Mouse (Mus musculus) intestine, embryonic 15.5 days (tissue): ENCODE measurements around the gene Atp5s. TPM values are rescaled to one million over a fixed set of nuclear protein-coding genes. Genes with fewer than 3 reads are reported as not detected.

Experiments
- ATAC-seq: fragments of 200-750 bp; cut with Nextera tagmentation; 2 replicates; pipeline ENCODE4 v1.8.0; 2017; ENCODE audit warnings: moderate TSS enrichment, moderate library complexity
- H3K27ac ChIP-seq: fragments of 300-500 bp; sonication (generic); 2 replicates; pipeline ENCODE4 v1.5.1; 2015; ENCODE audit warnings: mild to moderate bottlenecking, inconsistent platforms
- H3K27me3 ChIP-seq: fragments of 300-500 bp; sonication (generic); replicated peaks from 2 replicates; pipeline ENCODE4 v1.6.1; 2015; ENCODE audit warnings: inconsistent platforms
- H3K36me3 ChIP-seq: fragments of 300-500 bp; sonication (generic); 2 replicates; pipeline ENCODE4 v1.6.1; 2015; ENCODE audit warnings: inconsistent platforms
- H3K4me1 ChIP-seq: fragments of 300-500 bp; sonication (generic); replicated peaks from 2 replicates; pipeline ENCODE4 v1.6.1; 2015; ENCODE audit warnings: inconsistent platforms
- H3K4me2 ChIP-seq: fragments of 300-500 bp; sonication (generic); replicated peaks from 2 replicates; pipeline ENCODE4 v1.6.1; 2015; ENCODE audit warnings: mild to moderate bottlenecking, inconsistent platforms
- H3K4me3 ChIP-seq: fragments of 300-500 bp; sonication (generic); replicated peaks from 2 replicates; pipeline ENCODE4 v1.5.1; 2015; ENCODE audit warnings: inconsistent platforms
- H3K9ac ChIP-seq: fragments of 300-500 bp; sonication (generic); 2 replicates; pipeline ENCODE4 v1.6.1; 2015; ENCODE audit warnings: inconsistent platforms
- H3K9me3 ChIP-seq: fragments of 300-500 bp; sonication (generic); 2 replicates; pipeline ENCODE4 v1.6.1; 2016; ENCODE audit warnings: inconsistent platforms
- WGBS: fragments of 180-500 bp; shearing (Covaris S2); methylation state at CpG from one replicate; pipeline ENCODE4 v1.1.7; 2015; 5-methylcytosine and 5-hydroxymethylcytosine counted together
- polyA plus RNA-seq: library from polyadenylated mRNA; unstranded; fragments of >200 nt; fragmentation: Nextera tagmentation; extraction: Ambion mirVana; gene quantifications from 2 replicates; pipeline ENCODE4 v1.2.1, GENCODE M21; 2015

Gene Atp5s
- polyA plus RNA-seq, 1 experiment from 2014 or later: 29.6 TPM

DNA sequence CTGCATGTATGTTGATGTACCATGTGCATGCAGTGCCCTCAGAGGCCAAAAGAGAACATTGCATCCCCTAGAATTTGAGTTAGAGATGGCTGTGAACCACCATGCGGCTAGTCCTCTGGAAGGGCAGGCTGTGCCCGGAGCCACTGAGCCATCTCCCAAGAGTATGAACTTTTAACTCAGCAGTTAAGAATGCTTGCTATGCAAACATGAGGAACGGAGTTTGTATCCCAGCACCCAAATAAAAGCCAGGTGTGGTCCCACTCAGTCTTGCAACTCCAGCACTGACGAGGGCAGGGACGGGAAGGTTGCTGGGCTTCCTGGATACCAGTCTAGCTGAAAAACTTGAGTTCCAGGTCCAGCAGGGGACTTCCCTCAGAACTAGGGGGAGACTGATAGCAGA is 17.2 kb downstream of the Atp5s start:
- no peaks in the 10 kb centered on the region for H3K27me3 ChIP-seq
- no peak for ATAC-seq
- H3K4me3 ChIP-seq: no peak overlapping the region
- no peaks in the 10 kb centered on the region for H3K36me3 ChIP-seq
- H3K4me1 ChIP-seq: no peaks in the 10 kb centered on the region
- H3K9ac ChIP-seq: no peak overlapping the region
- H3K4me2 ChIP-seq: no peak overlapping the region
- no peaks in the 10 kb centered on the region for H3K9me3 ChIP-seq
- no peak overlapping the region for H3K27ac ChIP-seq
- WGBS: 69% methylated on average over 5 of the region's 5 CpGs

DNA sequence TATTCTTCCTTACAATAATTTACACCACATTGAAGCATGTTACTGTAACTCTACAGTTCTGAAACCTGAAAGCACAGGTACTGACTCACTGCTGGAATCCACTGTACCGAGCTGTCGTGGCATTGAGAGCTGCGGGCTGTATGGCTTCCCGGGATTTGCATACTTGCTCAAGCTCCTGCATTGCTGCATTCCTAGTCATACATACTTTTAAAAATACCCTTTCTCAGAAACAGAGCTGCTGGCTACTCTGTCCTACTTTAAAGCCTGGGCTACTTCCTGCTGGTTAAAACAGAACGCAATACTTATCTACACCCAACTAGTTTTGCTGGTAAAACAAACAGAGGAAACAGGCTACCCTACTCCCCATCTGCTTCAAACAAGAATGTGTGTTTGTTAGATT is 19.4 kb downstream of the Atp5s start:
- Histone ChIP-seq H3K9ac (no peak overlapping the region), H3K4me1 (no peaks in the 10 kb centered on the region), H3K4me3 (no peak overlapping the region), H3K4me2 (no peak overlapping the region), H3K9me3 (no peaks in the 10 kb centered on the region), H3K36me3 (no peaks in the 10 kb centered on the region), H3K27me3 (no peaks in the 10 kb centered on the region), H3K27ac (no peak overlapping the region)
- no peak for ATAC-seq
- 77% methylated on average over 5 of the region's 5 CpGs for WGBS

DNA sequence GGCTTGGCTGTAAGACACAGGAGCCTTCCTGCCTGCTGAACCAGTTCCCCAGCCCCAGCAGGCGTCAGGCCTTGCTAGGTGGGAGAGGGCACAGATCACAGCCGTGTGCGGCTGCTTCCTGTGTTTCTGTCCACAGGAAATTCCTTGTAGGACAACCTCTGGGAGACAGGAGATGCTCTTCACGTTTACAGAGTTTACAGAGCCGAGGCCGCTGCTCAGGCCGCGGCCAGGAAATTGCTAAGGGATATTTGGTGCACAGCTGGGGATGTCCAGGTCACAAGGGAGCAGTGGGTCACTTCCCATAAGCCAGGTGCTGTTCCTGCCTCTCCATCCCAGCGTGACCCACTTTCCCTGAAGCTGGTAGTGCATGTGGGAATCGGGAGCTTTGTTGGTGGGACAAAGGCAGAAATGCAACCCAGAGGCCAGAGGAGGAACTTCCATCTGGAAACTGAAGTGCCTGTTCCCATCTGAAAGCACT is 27.2 kb downstream of the Atp5s start:
- Histone ChIP-seq H3K4me1 (peaks cover 12% of the 10 kb centered on the region), H3K4me3 (no peak overlapping the region), H3K27ac (0 out of 2 replicates have a peak overlapping the region, but pooled peaks have one; percentile 6), H3K4me2 (0 out of 2 replicates have a peak overlapping the region, but pooled peaks have one; percentile 14), H3K9ac (no peak overlapping the region), H3K27me3 (no peaks in the 10 kb centered on the region), H3K36me3 (no peaks in the 10 kb centered on the region), H3K9me3 (no peaks in the 10 kb centered on the region)
- WGBS: 20% methylated on average over 10 of the region's 10 CpGs
- peak; percentile 73; the same call in 1 of the 2 replicates for ATAC-seq

GRCm38 (mm10) chr12:69753936-69754335 is 29.2 kb downstream of the Atp5s start:
- no peak for ATAC-seq
- Histone ChIP-seq H3K9ac (no peak overlapping the region), H3K9me3 (no peaks in the 10 kb centered on the region), H3K4me3 (no peak overlapping the region), H3K27me3 (no peaks in the 10 kb centered on the region), H3K27ac (no peak overlapping the region), H3K36me3 (no peaks in the 10 kb centered on the region), H3K4me2 (no peak overlapping the region), H3K4me1 (peaks cover 14% of the 10 kb centered on the region)
- WGBS: 81% methylated on average over 5 of the region's 5 CpGs

- Histone ChIP-seq H3K9ac (no peak overlapping the region), H3K4me2 (no peak overlapping the region), H3K27me3 (no peaks in the 10 kb centered on the region), H3K9me3 (no peaks in the 10 kb centered on the region), H3K36me3 (no peaks in the 10 kb centered on the region), H3K27ac (no peak overlapping the region), H3K4me1 (peaks cover 14% of the 10 kb centered on the region), H3K4me3 (no peak overlapping the region)
- WGBS: 81% methylated on average over 5 of the region's 5 CpGs
- no peak for ATAC-seq
Measured at GRCm38 (mm10) chr12:69756015-69756414, 31.3 kb downstream of the Atp5s start.

GRCm38 (mm10) chr12:69757418-69758141 is 32.8 kb downstream of the Atp5s start:
- 6% methylated on average over 22 of the region's 22 CpGs for WGBS
- Histone ChIP-seq H3K4me2 (peak overlapping the region; percentile 60), H3K36me3 (no peaks in the 10 kb centered on the region), H3K27ac (peak overlapping the region; percentile 29), H3K27me3 (no peaks in the 10 kb centered on the region), H3K4me3 (0 out of 2 replicates have a peak overlapping the region, but pooled peaks have one; percentile 10), H3K9me3 (no peaks in the 10 kb centered on the region), H3K9ac (no peak overlapping the region), H3K4me1 (peaks cover 5% of the 10 kb centered on the region; the same call in 1 of the 2 replicates)
- peak; percentile 92 for ATAC-seq

GRCm38 (mm10) chr12:69758221-69759185 is 33.8 kb downstream of the Atp5s start:
- no peak overlapping the region for H3K9ac ChIP-seq
- ATAC-seq: peak; percentile 63
- 5% methylated on average over 22 of the region's 22 CpGs for WGBS

GRCm38 (mm10) chr12:69759267-69759885 is 34.6 kb downstream of the Atp5s start:
- H3K4me2 ChIP-seq: peak overlapping the region; percentile 60; the same call in 1 of the 2 replicates
- 0 out of 2 replicates have a peak overlapping the region, but pooled peaks have one; percentile 46 for H3K27ac ChIP-seq
- 36% methylated on average over 7 of the region's 7 CpGs for WGBS
- H3K4me1 ChIP-seq: peaks cover 5% of the 10 kb centered on the region; the same call in 1 of the 2 replicates
- H3K9ac ChIP-seq: no peak overlapping the region
- ATAC-seq: peak; percentile 20; the same call in 1 of the 2 replicates
- no peaks in the 10 kb centered on the region for H3K9me3 ChIP-seq
- no peak overlapping the region for H3K4me3 ChIP-seq
- H3K27me3 ChIP-seq: no peaks in the 10 kb centered on the region
- no peaks in the 10 kb centered on the region for H3K36me3 ChIP-seq

More at GRCm38 (mm10) chr12:69758221-69759185, 33.8 kb downstream of the Atp5s start:
- H3K9me3 ChIP-seq: no peaks in the 10 kb centered on the region
- no peaks in the 10 kb centered on the region for H3K27me3 ChIP-seq
- H3K27ac ChIP-seq: peak overlapping the region; percentile 80
- peaks cover 5% of the 10 kb centered on the region; the same call in 1 of the 2 replicates for H3K4me1 ChIP-seq
- peak overlapping the region; percentile 20 for H3K4me3 ChIP-seq
- peak overlapping the region; percentile 60 for H3K4me2 ChIP-seq
- H3K36me3 ChIP-seq: no peaks in the 10 kb centered on the region

GRCm38 (mm10) chr12:69760014-69760413 is 35.3 kb downstream of the Atp5s start:
- no peaks in the 10 kb centered on the region for H3K9me3 ChIP-seq
- H3K27me3 ChIP-seq: no peaks in the 10 kb centered on the region

GRCm38 (mm10) chr12:69760743-69761406 is 36.1 kb downstream of the Atp5s start:
- no peak for ATAC-seq
- Histone ChIP-seq H3K4me3 (no peak overlapping the region), H3K9ac (no peak overlapping the region), H3K4me2 (no peak overlapping the region), H3K27me3 (no peaks in the 10 kb centered on the region), H3K4me1 (peaks cover 5% of the 10 kb centered on the region; the same call in 1 of the 2 replicates), H3K27ac (no peak overlapping the region), H3K36me3 (no peaks in the 10 kb centered on the region), H3K9me3 (no peaks in the 10 kb centered on the region)
- 81% methylated on average over 20 of the region's 20 CpGs for WGBS

More at GRCm38 (mm10) chr12:69760014-69760413, 35.3 kb downstream of the Atp5s start:
- Histone ChIP-seq H3K36me3 (no peaks in the 10 kb centered on the region), H3K9ac (no peak overlapping the region), H3K4me2 (no peak overlapping the region), H3K4me1 (peaks cover 5% of the 10 kb centered on the region; the same call in 1 of the 2 replicates), H3K27ac (no peak overlapping the region), H3K4me3 (no peak overlapping the region)
- 35% methylated on average over 6 of the region's 6 CpGs for WGBS
- no peak for ATAC-seq

- Histone ChIP-seq H3K27me3 (no peaks in the 10 kb centered on the region), H3K4me3 (no peak overlapping the region), H3K4me2 (no peak overlapping the region), H3K27ac (no peak overlapping the region), H3K4me1 (peaks cover 4% of the 10 kb centered on the region; the same call in 1 of the 2 replicates), H3K9ac (no peak overlapping the region), H3K9me3 (no peaks in the 10 kb centered on the region), H3K36me3 (no peaks in the 10 kb centered on the region)
- ATAC-seq: no peak
- WGBS: 77% methylated on average over 2 of the region's 2 CpGs
Measured at GRCm38 (mm10) chr12:69761603-69762002, 36.9 kb downstream of the Atp5s start.
